Mouse (Mus musculus): ENCODE data around the gene Ncdn. TPM values are rescaled to one million over a fixed set of nuclear protein-coding genes. Genes with fewer than 3 reads are reported as not detected.

Gene Ncdn
- polyA plus RNA-seq, 1 experiment from 2014 or later = 29.9 TPM

Other genes with a start within 250 kb of the Ncdn start
- 1.9 and 3.3 TPM in 2 replicates for gene Ago4, start 220.0 kb downstream of the Ncdn start, polyA plus RNA-seq (2015; fragmentation: Nextera tagmentation; extraction: Ambion mirVana)
- gene Clspn, start 196.5 kb downstream of the Ncdn start, polyA plus RNA-seq (2015; fragmentation: Nextera tagmentation; extraction: Ambion mirVana) = 34.4 and 36.1 TPM in 2 replicates
- 4.1 TPM in 2 replicates for gene 5730409E04Rik, start 143.6 kb downstream of the Ncdn start, polyA plus RNA-seq (2015; fragmentation: Nextera tagmentation; extraction: Ambion mirVana)
- 443 and 449 TPM in 2 replicates for gene Psmb2, start 75.8 kb downstream of the Ncdn start, polyA plus RNA-seq (2015; fragmentation: Nextera tagmentation; extraction: Ambion mirVana)
- gene Tfap2e, start 17.2 kb downstream of the Ncdn start, polyA plus RNA-seq (2015; fragmentation: Nextera tagmentation; extraction: Ambion mirVana) = 0.48 and 0.54 TPM in 2 replicates
- gene AU040320, start 106 bp upstream of the Ncdn start, polyA plus RNA-seq (2015; fragmentation: Nextera tagmentation; extraction: Ambion mirVana) = 17.9 and 19.0 TPM in 2 replicates
- 12.9 and 17.2 TPM in 2 replicates for gene Zmym4, start 214.7 kb upstream of the Ncdn start, polyA plus RNA-seq (2015; fragmentation: Nextera tagmentation; extraction: Ambion mirVana)